Mouse (Mus musculus) neural tube, embryonic 11.5 days (tissue): ENCODE measurements around the gene Bcas1. TPM values are rescaled to one million over a fixed set of nuclear protein-coding genes. Genes with fewer than 3 reads are reported as not detected.

Experiments
- ATAC-seq: fragments of 200-750 bp; cut with Nextera tagmentation; 2 replicates; pipeline ENCODE4 v1.8.0; 2017; ENCODE audit warnings: moderate number of reproducible peaks, mild to moderate bottlenecking, moderate TSS enrichment, moderate library complexity; ENCODE audit not compliant: insufficient read depth, low FRiP score, low TSS enrichment
- DNase-seq: peaks from one replicate; pipeline ENCODE4 v3.0.0-alpha.2; 2015; ENCODE audit warnings: low spot score
- H3K27ac ChIP-seq: fragments of 300-500 bp; sonication (generic); 2 replicates; pipeline ENCODE4 v1.5.1; 2014; ENCODE audit warnings: low read depth, mild to moderate bottlenecking, low read length
- H3K27me3 ChIP-seq: fragments of 300-500 bp; sonication (generic); 2 replicates; pipeline ENCODE4 v1.6.1; 2014; ENCODE audit warnings: mild to moderate bottlenecking, low read length, mixed read lengths; ENCODE audit not compliant: control insufficient read depth, insufficient read depth
- H3K36me3 ChIP-seq: fragments of 300-500 bp; sonication (generic); 2 replicates; pipeline ENCODE4 v1.6.1; 2014; ENCODE audit warnings: mild to moderate bottlenecking, low read length, moderate library complexity, mixed read lengths; ENCODE audit not compliant: control insufficient read depth, insufficient read depth
- H3K4me1 ChIP-seq: fragments of 300-500 bp; sonication (generic); 2 replicates; pipeline ENCODE4 v1.6.1; 2014; ENCODE audit warnings: low read length, mixed read lengths; ENCODE audit not compliant: control insufficient read depth, insufficient read depth
- H3K4me2 ChIP-seq: fragments of 300-500 bp; sonication (generic); 2 replicates; pipeline ENCODE4 v1.6.1; 2014; ENCODE audit warnings: low read depth, mild to moderate bottlenecking, moderate library complexity
- H3K4me3 ChIP-seq: fragments of 300-500 bp; sonication (generic); 2 replicates; pipeline ENCODE4 v1.5.1; 2014; ENCODE audit warnings: low read depth, low read length
- H3K9ac ChIP-seq: fragments of 300-500 bp; sonication (generic); 2 replicates; pipeline ENCODE4 v1.6.1; 2014; ENCODE audit warnings: mild to moderate bottlenecking, low read length
- H3K9me3 ChIP-seq: fragments of 300-500 bp; sonication (generic); 2 replicates; pipeline ENCODE4 v1.6.1; 2016; ENCODE audit warnings: low read length; ENCODE audit not compliant: control insufficient read depth
- WGBS: fragments of 180-500 bp; shearing (Covaris S2); extraction: QIAGEN DNeasy Blood & Tissue Kit; methylation state at CpG from one replicate; pipeline ENCODE4 v1.1.7; 2014; 5-methylcytosine and 5-hydroxymethylcytosine counted together
- polyA plus RNA-seq: library from polyadenylated mRNA; unstranded; fragments of >200 nt; fragmentation: Nextera tagmentation; extraction: Ambion mirVana; gene quantifications from 2 replicates; pipeline ENCODE4 v1.2.1, GENCODE M21; 2014

The Bcas1 gene
- polyA plus RNA-seq, 1 experiment from 2014 or later, result 1.2 TPM

DNA sequence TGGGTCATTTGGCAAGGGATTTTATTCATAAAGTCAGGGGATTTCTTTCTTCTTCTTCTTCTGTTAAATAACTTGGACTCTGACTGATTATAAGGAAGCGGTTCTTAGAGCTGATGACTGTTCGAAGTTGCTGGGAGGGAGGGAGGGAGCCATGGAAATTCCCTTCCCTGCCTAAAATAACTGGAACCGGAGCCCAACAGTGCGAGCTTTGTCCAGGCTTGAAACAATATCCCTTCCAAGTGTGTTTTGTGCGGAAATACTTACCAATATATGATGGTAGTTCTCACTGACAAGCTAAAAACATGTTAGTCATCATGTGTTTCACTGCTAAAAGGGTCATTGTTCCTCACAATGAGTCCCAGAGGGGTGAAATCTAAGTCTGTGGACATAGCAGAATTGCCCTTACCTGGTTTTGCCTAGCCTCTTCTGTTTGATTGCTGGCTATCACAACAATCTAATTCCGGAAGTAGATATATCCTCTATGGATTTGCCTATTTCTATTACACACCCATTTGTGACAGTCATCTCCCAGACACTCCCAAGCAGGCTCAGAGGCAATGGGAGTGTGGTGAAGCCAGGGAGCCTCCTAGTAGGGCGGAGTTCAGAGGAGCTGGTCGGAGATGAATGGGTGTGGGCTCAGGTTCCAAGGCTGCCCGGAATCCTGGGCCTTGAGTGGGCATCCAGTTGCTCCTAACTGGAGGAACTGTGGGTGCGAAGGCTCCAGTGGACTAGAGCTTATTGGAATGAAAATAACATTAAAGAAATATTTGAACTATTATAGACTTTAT, 119.4 kb downstream of the Bcas1 start:
- H3K4me2 ChIP-seq, result no peak overlapping the region
- no peaks in the 10 kb centered on the region for H3K9me3 ChIP-seq
- ATAC-seq (no peak), DNase-seq (no peak)
- no peak overlapping the region for H3K4me3 ChIP-seq
- H3K4me1 ChIP-seq, result peaks cover 7% of the 10 kb centered on the region; the same call in 1 of the 2 replicates
- no peaks in the 10 kb centered on the region for H3K27me3 ChIP-seq
- 64% methylated on average over 10 of the region's 10 CpGs for WGBS
- H3K9ac ChIP-seq, result no peak overlapping the region
- 0 out of 2 replicates have a peak overlapping the region, but pooled peaks have one; percentile 17 for H3K27ac ChIP-seq
- no peaks in the 10 kb centered on the region for H3K36me3 ChIP-seq

DNA sequence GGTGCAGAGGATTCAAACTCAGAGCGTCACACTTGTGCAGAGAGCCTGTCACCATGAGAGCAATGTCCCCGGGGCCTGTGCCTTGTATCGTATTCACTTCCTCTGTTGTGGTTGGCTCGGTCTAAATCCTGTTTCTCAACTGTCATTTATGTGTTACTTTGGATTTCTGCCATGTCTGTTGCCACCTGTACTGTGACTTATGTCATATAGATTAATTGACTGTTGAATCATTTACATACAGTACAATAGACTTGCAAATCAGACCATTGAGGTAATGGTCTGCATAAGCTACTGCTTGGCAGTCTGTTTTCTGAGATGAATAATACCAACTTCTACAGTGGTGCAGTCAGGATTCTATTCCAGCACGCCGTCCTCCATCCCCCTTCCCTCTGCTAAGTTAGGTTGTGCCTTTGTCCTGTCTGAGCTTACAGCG, 120.0 kb downstream of the Bcas1 start:
- H3K4me3 ChIP-seq, result no peak overlapping the region
- no peak for ATAC-seq
- 0 out of 2 replicates have a peak overlapping the region, but pooled peaks have one; percentile 17 for H3K27ac ChIP-seq
- H3K27me3 ChIP-seq, result no peaks in the 10 kb centered on the region
- WGBS, result 65% methylated on average over 7 of the region's 7 CpGs
- H3K4me2 ChIP-seq, result no peak overlapping the region
- no peaks in the 10 kb centered on the region for H3K9me3 ChIP-seq
- peaks cover 7% of the 10 kb centered on the region; the same call in 1 of the 2 replicates for H3K4me1 ChIP-seq
- H3K36me3 ChIP-seq, result no peaks in the 10 kb centered on the region
- DNase-seq, result no peak
- H3K9ac ChIP-seq, result no peak overlapping the region

DNA sequence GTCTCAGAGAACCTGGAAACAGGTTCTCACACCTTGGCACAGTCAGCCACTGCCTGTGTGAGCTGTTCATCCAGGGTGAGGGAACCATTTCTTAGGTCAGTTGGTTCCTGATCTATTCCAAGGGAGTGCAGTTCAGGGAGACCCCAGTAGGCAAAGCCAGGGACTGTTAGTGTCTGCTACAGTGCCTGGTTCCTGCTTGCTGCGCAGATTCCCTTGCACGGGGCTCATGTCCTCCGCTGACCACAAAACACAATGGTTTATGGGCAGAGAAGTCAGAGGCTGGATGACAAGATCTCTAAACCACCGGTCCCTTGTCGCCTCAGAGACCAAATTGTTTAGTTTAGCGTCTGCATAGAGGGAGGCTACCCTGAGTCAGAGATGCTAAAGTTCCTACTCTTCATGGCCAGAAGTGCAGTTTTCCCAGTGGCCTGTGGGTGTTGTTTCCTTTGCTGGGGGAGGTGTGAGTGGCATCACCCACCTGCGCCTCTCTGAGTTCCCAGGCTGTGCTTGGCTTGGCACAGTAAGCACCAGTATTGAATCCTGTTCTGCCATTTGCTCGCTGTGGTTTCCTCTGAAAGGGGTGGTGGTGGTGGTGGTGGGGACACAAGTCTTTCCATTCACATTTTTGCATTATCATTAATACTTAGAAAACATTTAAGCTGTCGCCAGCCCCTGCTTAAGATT, 120.9 kb downstream of the Bcas1 start:
- DNase-seq (no peak), ATAC-seq (no peak)
- no peaks in the 10 kb centered on the region for H3K36me3 ChIP-seq
- no peak overlapping the region for H3K4me2 ChIP-seq
- no peak overlapping the region for H3K27ac ChIP-seq
- no peaks in the 10 kb centered on the region for H3K27me3 ChIP-seq
- no peak overlapping the region for H3K9ac ChIP-seq
- H3K4me3 ChIP-seq, result no peak overlapping the region
- H3K4me1 ChIP-seq, result peaks cover 7% of the 10 kb centered on the region; the same call in 1 of the 2 replicates
- H3K9me3 ChIP-seq, result no peaks in the 10 kb centered on the region
- 76% methylated on average over 9 of the region's 9 CpGs for WGBS

DNA sequence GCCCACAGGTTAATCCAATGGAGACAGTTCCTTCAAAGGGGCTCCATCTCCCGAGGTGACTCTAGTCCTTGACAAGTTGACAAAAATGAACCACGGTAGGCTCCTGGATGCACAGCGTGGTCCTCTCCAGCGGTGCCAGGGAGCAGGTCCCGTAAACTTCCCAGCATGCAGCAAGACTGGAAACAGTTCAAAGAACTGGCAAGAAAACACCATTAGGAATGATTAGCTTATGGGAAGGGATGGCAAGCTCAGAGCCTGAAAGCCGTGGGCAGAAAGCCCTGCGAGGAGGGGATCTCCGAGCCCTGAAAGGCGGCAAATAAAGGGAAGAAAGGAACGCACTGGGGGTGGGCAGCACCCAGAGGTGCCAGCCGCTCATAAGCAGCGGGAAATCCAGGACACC, 122.9 kb downstream of the Bcas1 start:
- Histone ChIP-seq H3K9ac (no peak overlapping the region), H3K4me1 (peaks cover 7% of the 10 kb centered on the region; the same call in 1 of the 2 replicates), H3K4me3 (no peak overlapping the region), H3K27me3 (no peaks in the 10 kb centered on the region), H3K4me2 (no peak overlapping the region), H3K27ac (no peak overlapping the region), H3K9me3 (no peaks in the 10 kb centered on the region), H3K36me3 (no peaks in the 10 kb centered on the region)
- no peak for DNase-seq
- ATAC-seq, result no peak
- 80% methylated on average over 12 of the region's 12 CpGs for WGBS

DNA sequence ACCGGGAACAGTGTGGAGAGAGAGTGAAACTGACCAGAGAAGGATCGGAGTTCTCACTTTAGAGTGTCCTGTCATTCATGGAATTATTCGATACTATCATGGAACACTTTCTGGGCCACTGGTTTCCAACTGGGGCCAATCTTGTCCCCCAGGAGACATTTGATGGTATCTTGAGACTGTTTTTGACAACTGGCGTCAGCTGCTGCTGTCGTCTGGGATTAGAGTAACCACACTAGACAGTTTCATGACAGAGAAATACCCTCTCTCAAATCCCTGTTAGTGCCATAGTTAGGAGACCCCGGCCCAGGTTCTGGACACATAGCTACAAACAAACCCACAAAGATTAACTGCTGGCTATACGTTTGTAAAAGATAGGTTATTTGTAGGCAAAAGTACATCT, 124.0 kb downstream of the Bcas1 start:
- Histone ChIP-seq H3K27ac (no peak overlapping the region), H3K36me3 (no peaks in the 10 kb centered on the region), H3K4me3 (no peak overlapping the region), H3K9ac (no peak overlapping the region), H3K4me2 (no peak overlapping the region), H3K4me1 (peaks cover 7% of the 10 kb centered on the region; the same call in 1 of the 2 replicates), H3K9me3 (no peaks in the 10 kb centered on the region), H3K27me3 (no peaks in the 10 kb centered on the region)
- DNase-seq, result no peak
- 88% methylated on average over 7 of the region's 7 CpGs for WGBS
- no peak for ATAC-seq

DNA sequence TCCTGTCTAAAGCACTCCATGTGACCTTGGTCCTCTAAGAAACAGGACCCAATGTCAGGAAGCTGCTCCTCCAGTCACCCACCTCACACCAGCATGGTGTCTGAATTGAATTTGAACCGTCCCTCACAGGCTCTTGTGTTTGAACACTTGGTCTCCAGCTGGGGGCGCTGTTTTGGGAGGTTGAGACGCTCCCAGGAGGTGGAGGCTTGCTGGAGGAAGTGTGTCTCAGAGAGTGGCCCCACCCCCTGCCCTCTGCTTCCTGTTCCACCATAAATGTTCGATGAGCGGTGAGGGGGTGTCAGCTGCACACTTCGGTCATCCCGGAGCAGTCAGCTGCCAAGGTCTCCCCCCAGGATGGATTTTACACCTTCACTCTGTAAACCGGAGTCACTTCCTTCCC, 124.8 kb downstream of the Bcas1 start:
- Histone ChIP-seq H3K27me3 (no peaks in the 10 kb centered on the region), H3K9me3 (no peaks in the 10 kb centered on the region), H3K36me3 (no peaks in the 10 kb centered on the region), H3K4me3 (no peak overlapping the region), H3K27ac (no peak overlapping the region), H3K9ac (no peak overlapping the region), H3K4me2 (no peak overlapping the region), H3K4me1 (0 out of 2 replicates have a peak, but pooled peaks cover 1% of the 10 kb centered on the region)
- ATAC-seq, result no peak
- WGBS, result 88% methylated on average over 8 of the region's 8 CpGs
- DNase-seq, result no peak

Other genes with a start within 250 kb of the Bcas1 start
- 124 and 128 TPM in 2 replicates for gene Pfdn4, start 68.6 kb upstream of the Bcas1 start, polyA plus RNA-seq
- not detected in 2 replicates for gene Cyp24a1, start 69.3 kb upstream of the Bcas1 start, polyA plus RNA-seq
- not detected in 2 replicates for gene 4930470P17Rik, start 174.2 kb upstream of the Bcas1 start, polyA plus RNA-seq